Mouse (Mus musculus): ENCODE measurements around the gene Ankrd13a.
"Not testable (repeated sequence)": the region's sequence is repeated elsewhere in the genome, so short reads cannot be mapped to it uniquely, and the experiment has no call there.

DNA sequence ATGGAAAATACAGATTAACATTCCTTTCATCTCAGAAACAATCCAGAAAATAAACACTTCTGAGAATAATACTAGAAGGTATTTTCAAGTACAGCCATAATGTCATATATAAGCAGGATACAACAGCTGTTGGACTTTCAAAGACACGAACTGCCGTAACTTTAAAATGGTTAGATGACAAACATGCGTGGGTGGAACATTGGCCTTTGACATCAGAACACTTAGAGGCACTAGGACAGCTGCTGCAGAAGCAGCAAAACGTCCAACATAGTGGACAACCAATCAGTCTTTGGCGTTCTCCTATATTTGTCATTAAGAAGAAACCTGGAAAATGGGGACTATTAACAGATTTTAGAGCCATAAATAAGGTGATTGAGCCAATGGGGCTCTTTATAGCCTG lies 66.0 kb downstream of the Ankrd13a start:
- TF ChIP-seq CTCF, EP300 (IDR thresholded peaks at IDR 0.05; ENCODE audit: low read depth): not testable (repeated sequence)
